Mouse (Mus musculus) CH12.LX (cell line): ENCODE measurements around the gene Zbtb39. TPM values are rescaled to one million over a fixed set of nuclear protein-coding genes. Genes with fewer than 3 reads are reported as not detected.

Source experiments
- DNase-seq: peaks from one replicate; pipeline ENCODE4 v3.0.0-alpha.2; 2013; ENCODE audit errors: extremely low read depth
- H3K27ac ChIP-seq: 2 replicates; pipeline ENCODE4 v1.5.1; 2012; ENCODE audit warnings: low read depth, mild to moderate bottlenecking, control low read depth, moderate library complexity; ENCODE audit not compliant: insufficient read depth
- H3K27me3 ChIP-seq: replicated peaks from 2 replicates; pipeline ENCODE3; 2012; ENCODE audit warnings: inconsistent platforms
- H3K36me3 ChIP-seq, 2 experiments: replicated peaks in 1 of 2; 2 replicates each; pipeline versions ENCODE3 to v1.6.1; 2012; ENCODE audit warnings: inconsistent platforms in 1 of 2, low read length in 1 of 2, mild to moderate bottlenecking in 1 of 2, mixed read lengths in 1 of 2, moderate library complexity in 1 of 2; ENCODE audit not compliant: control insufficient read depth in 1 of 2, insufficient read depth in 1 of 2
- H3K4me1 ChIP-seq, 2 experiments: 2 replicates each; pipeline ENCODE4 v1.6.1; 2012; ENCODE audit warnings: inconsistent platforms in 1 of 2, moderate library complexity in 1 of 2; ENCODE audit not compliant: insufficient read depth in 2 of 2, control insufficient read depth in 1 of 2
- H3K4me2 ChIP-seq: 2 replicates; pipeline ENCODE4 v1.6.1; 2012; ENCODE audit warnings: low read depth, mild to moderate bottlenecking, control low read depth; ENCODE audit not compliant: poor library complexity, insufficient read depth, severe bottlenecking
- H3K4me3 ChIP-seq, 3 experiments: fragments of 150-350 bp in 1 of 3; sonication (generic) in 1 of 3; replicated peaks in 1 of 3; 2 replicates each; pipeline versions ENCODE3 to v1.5.1; 2011 to 2012; ENCODE audit warnings: low read depth in 2 of 3, low read length in 2 of 3, mild to moderate bottlenecking in 2 of 3, moderate library complexity in 2 of 3, control low read depth in 1 of 3, improper control_type of control experiment in 1 of 3, inconsistent platforms in 1 of 3, mixed read lengths in 1 of 3; ENCODE audit not compliant: poor library complexity in 1 of 3
- H3K79me2 ChIP-seq: replicated peaks from 2 replicates; pipeline ENCODE4 v1.6.1; 2012; ENCODE audit warnings: mild to moderate bottlenecking, moderate library complexity; ENCODE audit not compliant: control insufficient read depth, poor library complexity, insufficient read depth, severe bottlenecking; ENCODE audit errors: extremely low read depth
- H3K9ac ChIP-seq: 2 replicates; pipeline ENCODE4 v1.6.1; 2012; ENCODE audit warnings: low read depth, mild to moderate bottlenecking, control low read depth, moderate library complexity; ENCODE audit not compliant: insufficient read depth
- H3K9me3 ChIP-seq: replicated peaks from 2 replicates; pipeline ENCODE3; 2012; ENCODE audit warnings: low read length, inconsistent platforms, mixed read lengths
- CHD2 ChIP-seq: IDR thresholded peaks from 2 replicates; pipeline ENCODE4 v1.6.1; 2011; ENCODE audit warnings: low read length, improper control_type of control experiment
- CTCF ChIP-seq, 2 experiments: IDR thresholded peaks in 1 of 2; conservative IDR thresholded peaks in 1 of 2; 2 replicates each; pipeline ENCODE4 v1.5.1; 2011 to 2012; ENCODE audit warnings: low read depth in 2 of 2, low read length in 2 of 2, improper control_type of control experiment in 1 of 2, inconsistent platforms in 1 of 2, mild to moderate bottlenecking in 1 of 2, moderate library complexity in 1 of 2
- ELF1 ChIP-seq: IDR thresholded peaks from 2 replicates; pipeline ENCODE4 v1.6.1; 2014; ENCODE audit warnings: low read depth, mild to moderate bottlenecking, inconsistent platforms, low read length, improper control_type of control experiment
- ETS1 ChIP-seq: conservative IDR thresholded peaks from 2 replicates; pipeline ENCODE4 v1.6.1; 2012; ENCODE audit warnings: low read depth, mild to moderate bottlenecking, inconsistent platforms, low read length, improper control_type of control experiment, moderate library complexity
- MAFK ChIP-seq: IDR thresholded peaks from 2 replicates; pipeline ENCODE4 v1.6.1; 2011; ENCODE audit warnings: low read length, improper control_type of control experiment; ENCODE audit not compliant: insufficient replicate concordance
- NRF1 ChIP-seq: IDR thresholded peaks from 2 replicates; pipeline ENCODE4 v1.6.1; 2014; ENCODE audit warnings: low read depth, mild to moderate bottlenecking, inconsistent platforms, low read length, improper control_type of control experiment, moderate library complexity
- RAD21 ChIP-seq: IDR thresholded peaks from 2 replicates; pipeline ENCODE4 v1.6.1; 2011; ENCODE audit warnings: low read depth, mild to moderate bottlenecking, low read length, improper control_type of control experiment, moderate library complexity
- RCOR1 ChIP-seq: conservative IDR thresholded peaks from 2 replicates; pipeline ENCODE4 v1.6.1; 2012; ENCODE audit warnings: low read depth, mild to moderate bottlenecking, inconsistent platforms, low read length, improper control_type of control experiment
- SIN3A ChIP-seq: IDR thresholded peaks from 2 replicates; pipeline ENCODE4 v1.6.1; 2012; ENCODE audit warnings: low read length, improper control_type of control experiment, inconsistent platforms
- TCF12 ChIP-seq: IDR thresholded peaks from 2 replicates; pipeline ENCODE4 v1.6.1; 2014; ENCODE audit warnings: low read depth, mild to moderate bottlenecking, inconsistent platforms, low read length, improper control_type of control experiment
- ZMIZ1 ChIP-seq: IDR thresholded peaks from 2 replicates; pipeline ENCODE4 v1.6.1; 2012; ENCODE audit warnings: low read depth, mild to moderate bottlenecking, inconsistent platforms, low read length, improper control_type of control experiment
- dilution Hi-C: fragments of 300-500 bp; cut with MboI; formaldehyde crosslinking; loops from 2 replicates; pipeline ENCODE4 v1.14.3; 2020; ENCODE audit warnings: low sequenced_read_pairs; ENCODE audit not compliant: extremely low pct_unique_long_range_greater_than_20kb, extremely low pct_ligation_motif_present
- in situ Hi-C: fragments of 300-500 bp; cut with MboI; formaldehyde crosslinking; loops from 3 replicates; pipeline ENCODE4 v1.14.3; 2019; ENCODE audit warnings: low sequenced_read_pairs, low pct_ligation_motif_present, low pct_unique_long_range_greater_than_20kb, mixed read lengths
- polyA plus RNA-seq: library from polyadenylated mRNA; unstranded; fragments of >175 nt; gene quantifications from 2 replicates; pipeline ENCODE4 v1.2.1, GENCODE M21; 2012; ENCODE audit warnings: low read depth; ENCODE audit not compliant: insufficient read length
- total RNA-seq, 2 experiments: library from RNA; depleted of rRNA; stranded (reverse); fragments of 300-350 nt in 1 of 2; fragments of >200 nt in 1 of 2; gene quantifications; 2 replicates each; pipeline ENCODE4 v1.2.3; 2012 to 2014

The Zbtb39 gene
- total and polyA plus RNA-seq, 3 experiments, result 1.1 to 5.0 (median 4.2) TPM

DNA sequence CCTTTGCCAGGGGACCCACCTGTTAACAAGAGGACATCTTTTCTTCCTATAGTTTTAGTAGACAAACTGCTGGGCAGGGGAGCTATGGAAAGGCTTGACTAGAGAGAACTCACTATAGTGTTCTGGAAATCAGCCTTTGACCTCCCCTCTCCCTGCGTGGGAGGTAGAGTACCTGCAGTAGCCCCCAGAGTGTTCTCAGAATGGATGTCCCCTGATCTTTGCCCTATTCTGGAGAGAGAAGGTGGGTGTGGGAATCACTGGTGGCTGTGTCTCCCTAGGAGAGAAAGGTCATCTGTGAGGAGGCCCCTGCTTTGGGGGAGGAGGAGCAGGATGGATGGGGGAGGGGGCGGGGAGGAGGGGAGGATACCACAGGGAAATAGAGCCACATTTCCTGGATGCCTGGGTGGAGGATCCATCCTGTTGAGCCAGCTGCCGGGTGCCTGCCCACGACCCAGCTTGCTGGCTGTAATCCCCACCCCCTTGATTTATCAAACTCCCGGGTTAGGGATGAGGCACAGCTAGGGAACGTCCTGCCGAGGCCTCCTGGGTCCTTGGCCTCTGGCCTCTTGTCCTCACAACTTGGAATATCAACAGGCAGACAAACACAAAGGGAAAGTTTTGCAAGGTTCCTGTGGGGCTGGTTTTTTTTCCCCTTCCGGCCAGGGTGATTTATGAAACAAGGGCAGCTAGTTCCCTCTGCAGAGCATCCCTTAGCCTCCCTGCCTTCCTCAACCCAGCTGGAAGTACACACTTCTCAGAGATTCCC is 9.7 kb downstream of the Zbtb39 start (continued):
- TF ChIP-seq RAD21, result no peak

GRCm38 (mm10) chr10:127750136-127750777 is 10.9 kb downstream of the Zbtb39 start:
- no peak overlapping the region for H3K4me3 ChIP-seq
- H3K9me3 ChIP-seq, result no peaks in the 10 kb centered on the region
- H3K79me2 ChIP-seq, result no peaks in the 10 kb centered on the region
- TF ChIP-seq SIN3A, result no peak
- no peak for TF ChIP-seq RAD21
- TF ChIP-seq TCF12, result no peak
- no peak for TF ChIP-seq ZMIZ1
- TF ChIP-seq ELF1, result no peak
- no peak for TF ChIP-seq MAFK
- H3K4me1 ChIP-seq, result peaks cover 5 to 14% of the 10 kb centered on the region in 2 experiments; a peak in 2 of 4 replicates
- H3K27ac ChIP-seq, result no peak overlapping the region
- H3K36me3 ChIP-seq, result peaks cover 0 to 26% of the 10 kb centered on the region in 2 experiments
- no peak for DNase-seq
- dilution Hi-C loops (no loop called here), in situ Hi-C loops (no loop called here)
- no peak overlapping the region for H3K9ac ChIP-seq
- H3K4me2 ChIP-seq, result no peak overlapping the region
- H3K27me3 ChIP-seq, result no peaks in the 10 kb centered on the region

DNA sequence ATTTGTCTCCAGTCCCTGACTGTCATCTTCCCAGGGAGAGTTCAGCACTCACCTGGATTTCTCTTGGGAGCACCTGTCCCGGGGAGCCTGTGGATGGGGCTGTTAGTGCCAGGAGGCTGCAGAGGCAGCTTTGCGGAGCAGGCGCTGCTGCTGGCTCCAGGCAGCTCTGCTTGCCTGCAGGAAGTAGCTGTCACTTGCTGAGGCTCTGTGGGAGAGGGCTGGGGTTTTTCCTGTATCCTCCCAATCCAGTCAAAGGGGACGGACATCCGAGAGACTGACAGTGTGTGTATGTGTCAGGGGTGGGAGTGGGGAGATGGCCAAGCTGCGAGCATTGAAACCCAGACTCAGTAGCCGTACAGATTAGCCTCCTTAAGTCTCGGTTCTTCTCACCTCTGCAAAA is 12.2 kb downstream of the Zbtb39 start, which contains the start of gene Gpr182:
Gene Gpr182 (minus strand): TSS at position 185 of the 400 bp plus-strand sequence.
- Histone ChIP-seq H3K27me3 (no peaks in the 10 kb centered on the region), H3K36me3 (peaks cover 0 to 19% of the 10 kb centered on the region in 2 experiments), H3K4me3 (no peak within 1 kb of the TSS), H3K79me2 (no peaks in the 10 kb centered on the region), H3K9ac (no peak within 1 kb of the TSS), H3K27ac (no peak within 1 kb of the TSS), H3K4me1 (peaks cover 0 to 2% of the 10 kb centered on the region in 2 experiments; a peak in 1 of 4 replicates), H3K4me2 (no peak within 1 kb of the TSS), H3K9me3 (no peaks in the 10 kb centered on the region)
- dilution Hi-C loops (no loop called here), in situ Hi-C loops (no loop called here)
- TF ChIP-seq NRF1, result no peak
- DNase-seq, result no peak

GRCm38 (mm10) chr10:127754566-127755166 is 15.3 kb downstream of the Zbtb39 start:
- in situ Hi-C loops (no loop called here), dilution Hi-C loops (no loop called here)
- Histone ChIP-seq H3K27ac (no peak overlapping the region), H3K4me1 (no peaks in the 10 kb centered on the region), H3K4me3 (no peak overlapping the region), H3K27me3 (peaks cover 17% of the 10 kb centered on the region), H3K4me2 (no peak overlapping the region), H3K9ac (no peak overlapping the region), H3K9me3 (peaks cover 7% of the 10 kb centered on the region), H3K36me3 (peaks cover 0 to 2% of the 10 kb centered on the region in 2 experiments), H3K79me2 (no peaks in the 10 kb centered on the region)
- DNase-seq, result no peak
- TF ChIP-seq RCOR1, result no peak
- TF ChIP-seq CHD2, result no peak
- TF ChIP-seq ETS1, result no peak
- no peak for TF ChIP-seq RAD21
- TF ChIP-seq CTCF (conservative IDR thresholded peaks at IDR 0.05 in 1 of 2, IDR thresholded peaks at IDR 0.05 in 1 of 2; ENCODE audit: low read depth in 2 of 2, low read length in 2 of 2), result no peak
